Mouse (Mus musculus) left cerebral cortex, adult 11 months (tissue): ENCODE measurements around the gene Ccm2.

Experiments used
- DNase-seq: peaks from one replicate; pipeline ENCODE4 v3.0.0; 2022; ENCODE audit warnings: low spot score

Gene Ccm2

GRCm38 (mm10) chr11:6580065-6580750 lies 33.5 kb downstream of the Ccm2 start:
- DNase-seq, result no peak

GRCm38 (mm10) chr11:6581560-6581959 lies 34.9 kb downstream of the Ccm2 start:
- no peak for DNase-seq

- DNase-seq, result no peak
Observed at GRCm38 (mm10) chr11:6585748-6586147, 39.1 kb downstream of the Ccm2 start.

DNA sequence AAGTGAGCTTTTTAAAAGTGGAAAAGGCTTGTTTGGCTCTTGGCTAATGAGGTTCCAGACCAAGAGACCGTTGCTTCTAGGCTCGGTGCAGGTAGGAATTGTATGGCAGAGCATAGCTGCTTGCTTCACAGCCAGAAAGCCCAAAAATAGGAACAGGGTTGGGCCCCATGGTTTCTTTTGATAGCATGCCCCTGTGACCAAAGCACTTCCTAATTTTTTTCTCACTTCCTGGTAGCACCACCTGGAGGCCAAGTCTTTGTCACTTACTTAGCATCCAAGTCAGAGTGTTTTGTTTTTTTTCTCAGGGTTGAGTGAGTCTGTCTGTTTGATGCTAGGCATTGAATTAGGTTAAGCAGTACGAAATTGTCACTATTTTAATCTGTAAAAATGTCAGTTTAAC lies 40.0 kb downstream of the Ccm2 start:
- DNase-seq, result no peak

DNA sequence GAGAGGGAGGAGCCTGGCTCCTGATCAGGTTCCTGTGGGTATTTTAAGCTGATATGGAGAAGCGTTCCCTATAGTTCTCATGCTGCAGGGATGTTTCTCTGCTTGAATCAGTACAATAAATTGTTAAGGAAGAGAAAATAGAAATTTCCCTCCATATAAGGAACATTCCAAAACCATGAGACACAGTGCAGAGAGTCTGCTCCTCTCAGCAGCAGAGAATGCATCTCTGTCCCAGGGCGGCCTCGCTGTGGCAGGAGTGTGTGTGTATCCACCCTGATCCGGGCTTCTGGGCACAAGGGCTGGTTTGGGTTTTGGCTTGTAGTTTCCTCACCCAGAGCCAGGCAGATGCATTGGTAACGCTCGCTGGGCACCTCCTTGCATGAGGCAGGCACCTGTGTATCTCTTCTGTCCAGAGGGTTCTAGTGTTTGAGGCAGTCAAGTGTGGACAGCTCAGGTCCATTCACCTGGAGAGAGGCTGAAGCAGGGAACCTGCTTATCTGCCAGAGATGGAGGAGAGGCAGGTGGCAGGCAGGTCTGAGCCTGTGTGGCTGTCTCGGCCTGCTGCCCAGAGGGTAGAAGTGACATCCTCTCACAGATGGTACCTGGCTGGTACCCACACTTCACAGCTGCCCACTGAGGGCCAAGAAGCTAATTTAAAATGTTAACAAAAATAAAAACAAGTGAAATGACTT lies 40.7 kb downstream of the Ccm2 start:
- no peak for DNase-seq

DNA sequence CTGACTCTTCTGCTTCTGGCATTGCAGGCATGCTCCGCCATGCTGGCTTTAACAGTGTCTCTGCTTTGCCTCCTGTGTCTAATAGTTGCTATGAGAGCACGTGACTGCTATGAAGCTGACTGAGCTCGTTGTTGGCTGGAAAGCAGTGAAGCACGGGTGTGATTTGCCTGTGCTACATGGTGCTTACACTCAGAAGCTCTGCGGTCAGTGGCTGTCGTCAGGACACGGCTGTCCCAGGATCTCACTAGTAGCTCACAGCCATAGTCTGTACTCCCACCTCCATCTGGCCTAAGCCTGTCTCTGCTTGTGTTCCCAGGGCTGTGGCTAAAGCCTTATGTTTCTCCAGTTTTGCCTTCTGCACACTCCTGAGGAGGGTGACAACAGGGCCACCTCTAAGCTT lies 41.6 kb downstream of the Ccm2 start:
- DNase-seq, result no peak

DNA sequence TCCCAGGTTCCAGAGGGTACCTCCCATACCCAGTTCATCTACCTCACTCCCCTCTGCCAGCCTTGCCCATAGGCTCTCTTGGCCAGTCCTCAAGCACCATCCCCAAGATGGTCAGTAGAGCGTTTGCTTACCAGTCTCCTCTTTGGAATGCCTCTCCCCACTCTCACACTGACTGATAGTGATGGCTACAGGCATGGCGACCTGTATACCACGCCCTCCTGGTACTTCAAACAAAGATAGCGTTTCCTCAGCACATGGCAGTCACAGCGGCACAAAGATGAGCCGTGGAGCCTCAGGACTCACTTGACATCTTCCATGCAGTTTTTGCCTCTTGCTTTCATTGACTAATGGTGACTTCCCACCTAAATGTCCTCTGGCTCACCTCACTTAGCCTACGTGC lies 43.2 kb downstream of the Ccm2 start:
- no peak for DNase-seq

- no peak for DNase-seq
Observed at GRCm38 (mm10) chr11:6590933-6591675, 44.4 kb downstream of the Ccm2 start.

DNA sequence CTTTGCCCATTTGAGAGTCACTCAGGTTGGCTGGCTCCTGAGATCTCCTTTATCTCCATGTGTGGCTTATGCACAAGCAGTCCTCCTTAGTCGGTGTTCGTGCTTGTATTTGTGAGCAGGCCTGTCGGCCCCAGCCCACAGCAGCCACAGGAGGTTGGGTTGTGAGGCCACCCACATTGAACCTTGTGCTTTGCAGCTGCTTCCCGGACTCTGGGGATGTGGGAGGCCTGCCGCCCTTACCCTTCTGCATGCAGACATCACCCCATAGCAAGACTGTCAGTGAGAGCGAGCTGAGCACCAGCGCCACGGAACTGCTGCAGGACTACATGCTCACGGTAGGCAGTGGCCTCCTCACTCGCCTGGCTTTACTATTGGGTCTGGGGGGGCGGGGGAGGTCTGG lies 46.7 kb downstream of the Ccm2 start:
- DNase-seq, result no peak

GRCm38 (mm10) chr11:6594845-6595244 lies 48.2 kb downstream of the Ccm2 start:
- no peak for DNase-seq

- no peak for DNase-seq
Observed at GRCm38 (mm10) chr11:6595339-6595738, 48.7 kb downstream of the Ccm2 start.

DNA sequence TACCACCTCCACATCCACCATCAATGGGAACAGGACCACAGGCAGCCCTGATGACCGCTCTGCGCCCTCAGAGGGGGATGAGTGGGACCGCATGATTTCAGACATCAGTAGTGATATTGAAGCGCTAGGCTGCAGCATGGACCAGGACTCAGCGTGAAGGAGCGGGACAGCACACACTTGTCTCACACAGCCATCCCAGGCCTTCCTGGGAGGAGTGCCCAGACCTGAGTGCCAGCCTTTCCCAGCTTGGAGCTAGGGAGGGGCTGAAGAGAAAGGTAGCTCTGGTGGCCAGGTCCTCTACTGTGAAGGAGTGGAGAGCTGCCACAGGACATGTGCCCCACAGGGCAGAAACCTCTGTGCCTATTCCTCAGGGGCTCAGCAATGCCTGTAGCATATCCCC lies 49.5 kb downstream of the Ccm2 start:
- DNase-seq, result no peak

- no peak for DNase-seq
Observed at GRCm38 (mm10) chr11:6596616-6597015, 49.9 kb downstream of the Ccm2 start.

DNA sequence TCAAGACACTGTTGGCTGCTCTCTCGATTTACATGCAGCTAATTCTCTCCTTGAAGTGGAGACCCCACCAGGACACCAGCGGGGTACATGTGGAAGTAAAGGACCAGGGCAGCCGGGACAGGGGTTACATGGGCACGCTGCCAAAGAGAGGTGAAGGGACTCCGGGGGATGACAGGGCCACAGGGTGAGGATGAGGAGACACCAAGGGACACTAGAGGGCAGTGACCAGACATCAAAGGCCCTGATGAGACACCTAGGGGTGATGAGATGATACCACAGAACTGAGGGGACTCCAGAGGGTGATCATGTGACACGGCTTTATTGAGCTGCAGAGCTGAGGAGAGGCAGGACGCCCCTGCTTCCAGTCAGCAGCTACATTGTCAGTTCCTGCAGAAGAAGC lies 50.8 kb downstream of the Ccm2 start:
- no peak for DNase-seq

DNA sequence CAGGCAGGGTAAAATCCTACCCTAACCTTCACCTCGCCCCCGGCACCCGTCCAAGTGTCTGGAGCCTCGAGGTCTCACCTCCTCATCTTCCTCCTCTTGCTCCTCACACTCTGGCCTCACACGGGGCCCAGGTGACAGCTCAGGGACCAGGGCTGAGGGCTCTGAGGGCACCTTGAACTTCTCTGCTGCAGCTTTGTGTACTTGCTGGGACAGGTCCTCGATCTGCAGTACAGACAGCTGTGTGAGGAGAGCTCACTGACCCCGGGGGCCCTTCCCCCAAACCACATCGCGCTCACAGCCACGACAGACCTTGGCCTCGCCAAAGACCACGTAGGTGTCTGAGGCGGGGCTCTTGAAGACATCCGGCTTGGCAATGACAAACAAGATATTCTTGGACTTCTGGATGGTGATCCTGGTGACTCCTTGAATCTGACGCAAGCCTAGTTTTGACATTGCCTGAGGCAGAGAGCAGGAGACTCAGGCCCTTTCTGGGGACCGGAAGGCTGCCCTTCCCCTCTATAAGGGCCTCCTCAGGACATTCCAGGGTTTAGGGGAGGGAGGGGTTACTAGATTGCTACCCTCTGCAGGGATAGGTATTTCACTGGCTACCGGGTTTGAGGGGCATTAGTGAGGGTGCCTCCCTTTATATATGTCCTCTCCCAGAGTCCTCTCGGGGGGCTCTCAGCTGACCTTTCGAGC lies 51.7 kb downstream of the Ccm2 start:
- no peak for DNase-seq

DNA sequence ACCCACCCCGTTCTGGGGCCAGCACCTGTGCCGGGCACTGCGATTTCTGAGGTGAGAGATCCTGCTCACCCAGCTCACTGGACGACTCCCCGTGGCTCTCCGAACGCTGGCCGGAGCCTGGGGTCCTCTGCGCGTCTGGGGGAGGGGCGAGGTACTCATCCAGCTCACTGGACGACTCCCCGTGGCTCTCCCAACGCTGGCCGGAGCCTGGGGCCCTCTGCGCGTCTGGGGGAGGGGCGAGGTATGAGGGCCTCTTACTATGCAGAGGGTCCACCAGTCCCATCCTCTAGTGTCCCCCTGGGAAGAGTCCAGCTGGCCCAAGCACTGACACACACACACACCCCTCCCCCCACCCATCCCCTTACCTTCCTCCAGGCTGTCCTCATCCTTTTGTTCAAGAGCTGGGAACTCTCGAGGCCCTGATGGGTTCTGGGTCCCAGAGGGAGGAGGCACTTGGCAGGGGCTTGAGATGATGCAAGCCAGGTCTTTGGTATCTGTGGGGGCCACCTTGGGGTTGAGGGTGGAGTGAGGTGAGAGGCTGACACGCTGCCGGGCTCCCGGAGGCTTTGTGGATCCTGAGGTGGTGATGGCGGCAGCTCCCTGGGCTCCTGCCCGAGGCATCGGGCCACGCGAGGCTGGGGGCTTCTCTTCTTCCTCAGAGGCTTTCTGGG lies 52.5 kb downstream of the Ccm2 start:
- DNase-seq, result no peak

DNA sequence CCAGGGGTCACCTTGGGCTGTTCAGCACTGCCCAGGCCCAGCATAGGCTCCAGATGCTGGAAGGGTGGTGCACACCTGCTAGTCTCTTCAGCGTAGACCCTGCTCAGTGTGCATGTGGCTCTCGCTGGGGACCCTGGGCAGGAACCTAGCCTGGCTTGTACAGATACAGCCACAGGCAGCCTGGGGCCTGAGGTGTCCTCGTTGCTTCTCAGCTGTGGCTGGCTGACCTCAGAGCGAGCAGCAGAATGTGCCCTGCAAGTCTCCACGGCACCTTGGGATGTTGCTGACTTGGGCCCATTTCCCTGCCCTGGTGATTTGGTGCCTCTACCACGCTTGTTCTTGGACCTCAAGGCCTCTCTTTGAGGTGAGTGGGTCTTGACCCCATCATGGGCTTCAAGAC lies 53.1 kb downstream of the Ccm2 start:
- DNase-seq, result no peak

DNA sequence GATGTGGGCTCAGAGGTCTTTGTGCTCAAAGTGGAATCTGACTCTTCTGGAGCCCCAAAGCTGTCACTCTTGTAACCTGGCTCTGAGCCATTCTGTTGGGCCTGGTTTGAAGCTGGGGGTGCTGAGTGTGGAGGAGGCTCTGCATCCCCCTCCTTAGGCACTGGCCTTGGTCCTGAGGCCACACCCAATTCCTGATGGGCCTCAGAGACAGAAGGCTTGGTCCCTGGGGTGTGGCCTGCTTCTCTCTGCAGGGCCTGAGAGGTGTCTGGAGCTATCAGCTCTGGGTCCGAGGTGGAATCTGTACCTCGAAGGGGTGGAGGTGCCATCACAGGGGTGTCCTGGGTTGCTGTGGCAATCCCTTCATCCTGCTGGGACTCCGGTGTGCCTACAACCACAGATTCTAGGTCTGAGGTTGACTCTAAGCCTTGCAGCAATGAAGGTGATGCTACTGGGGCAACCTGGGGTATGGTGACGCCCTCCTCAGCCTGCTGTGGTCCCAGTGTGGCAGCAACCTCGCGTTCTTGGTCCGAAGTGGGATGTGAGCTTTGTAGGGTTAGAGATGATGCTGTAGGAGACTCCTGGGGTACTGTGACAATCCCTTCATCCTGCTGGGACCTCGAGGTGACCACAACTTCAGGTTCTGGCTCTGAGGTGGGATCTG lies 53.7 kb downstream of the Ccm2 start:
- DNase-seq, result no peak

DNA sequence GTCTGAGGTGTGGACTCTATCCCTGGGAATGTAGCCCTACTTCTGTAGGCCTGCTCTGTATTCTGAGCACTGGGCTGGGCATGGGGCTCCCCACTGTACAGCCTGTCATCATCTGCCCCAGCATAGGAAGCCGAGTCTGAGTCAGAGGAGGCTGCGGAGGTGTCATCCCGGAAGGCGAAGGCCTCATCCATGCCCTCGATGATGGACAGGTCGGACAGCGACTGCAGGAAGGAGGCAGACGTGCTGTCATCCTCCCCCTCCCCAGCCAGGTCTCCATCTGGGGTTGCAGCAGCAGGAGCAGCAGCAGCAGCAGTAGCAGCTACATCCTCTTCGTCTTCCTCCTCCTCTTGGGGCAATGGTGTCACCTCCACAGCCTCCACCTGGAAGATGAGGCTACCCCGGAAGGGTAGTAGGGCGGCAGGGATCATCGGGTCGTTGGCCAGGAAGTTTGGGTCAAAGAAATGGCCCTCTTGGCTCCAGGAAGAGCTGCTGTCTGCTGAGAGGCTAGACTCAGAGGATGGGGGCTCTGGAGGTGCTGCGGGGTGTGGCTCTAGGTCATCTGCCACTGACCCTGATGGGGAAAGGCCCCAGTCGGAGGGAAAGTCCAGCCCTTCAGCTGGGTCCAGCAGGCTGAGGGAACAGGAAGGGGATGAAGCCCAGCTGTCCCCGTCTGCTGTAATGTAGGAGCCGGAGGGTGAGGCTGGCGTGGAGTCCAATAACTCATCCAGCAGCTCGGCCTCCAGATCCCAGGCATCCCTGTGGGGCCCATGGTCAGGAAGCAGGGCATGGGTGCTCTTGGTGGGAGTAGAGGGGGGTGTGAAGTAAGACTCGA lies 55.2 kb downstream of the Ccm2 start:
- DNase-seq, result no peak

DNA sequence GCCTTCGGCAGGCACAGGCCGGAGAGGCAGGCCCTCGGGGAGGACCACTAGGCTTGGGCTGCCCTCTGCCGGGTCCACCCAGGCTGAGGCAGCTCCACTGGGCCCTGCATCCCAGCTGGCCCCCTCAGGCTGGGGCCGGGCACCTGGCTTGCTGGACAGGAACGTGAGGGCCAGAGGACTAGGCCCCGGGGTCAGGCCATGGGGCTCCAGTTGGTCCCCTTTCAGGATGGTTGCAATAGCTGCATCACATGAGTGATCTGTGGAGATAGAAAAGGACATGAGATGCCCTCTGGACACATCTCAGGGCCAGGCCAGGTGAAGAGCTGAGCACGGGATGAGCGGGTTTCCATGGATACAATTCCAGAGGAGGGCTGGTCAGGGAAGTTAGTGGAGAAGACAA lies 56.0 kb downstream of the Ccm2 start:
- no peak for DNase-seq

GRCm38 (mm10) chr11:6603224-6603623 lies 56.5 kb downstream of the Ccm2 start:
- no peak for DNase-seq
